Mouse (Mus musculus) liver, postnatal 0 days (tissue): ENCODE data around the gene Sp7.

Experiments
- CTCF ChIP-seq: sonication (generic); IDR thresholded peaks from 2 replicates; pipeline ENCODE4 v1.5.1; 2016; ENCODE audit warnings: antibody characterized with exemption, low read depth
- EP300 ChIP-seq: IDR thresholded peaks from 2 replicates; pipeline ENCODE4 v1.6.1; 2016; ENCODE audit warnings: antibody characterized with exemption, low read depth, mild to moderate bottlenecking

DNA sequence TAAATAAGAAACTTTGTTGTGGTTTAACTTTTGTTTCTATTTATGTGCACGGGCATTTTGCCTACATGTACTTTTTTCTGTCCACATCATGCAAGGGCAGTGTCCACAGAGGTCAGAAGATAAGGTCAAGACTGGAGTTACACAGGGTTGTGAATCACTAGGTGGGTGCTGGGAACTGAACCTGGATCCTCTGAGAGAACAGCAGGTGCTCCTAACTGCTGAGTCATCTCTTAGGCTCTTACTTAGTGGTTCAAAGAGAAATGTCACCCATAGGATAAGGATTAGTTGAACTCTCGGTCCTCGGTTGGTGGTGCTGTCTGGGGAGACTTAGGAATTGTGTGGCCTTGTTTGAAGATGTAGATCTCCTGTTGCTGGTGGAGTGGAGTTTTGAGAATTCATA, 22.0 kb upstream of the Sp7 start:
- TF ChIP-seq EP300 (no peak), CTCF (no peak)
